Mouse (Mus musculus) kidney, embryonic 16.5 days (tissue): Measurements from ENCODE around the gene Uhmk1. TPM values are rescaled to one million over a fixed set of nuclear protein-coding genes. Genes with fewer than 3 reads are reported as not detected.

ENCODE experiments used
- ATAC-seq: fragments of 200-750 bp; cut with Nextera tagmentation; 2 replicates; pipeline ENCODE4 v1.8.0; 2017; ENCODE audit warnings: moderate TSS enrichment; ENCODE audit not compliant: low FRiP score, low TSS enrichment
- H3K27ac ChIP-seq: fragments of 300-500 bp; sonication (generic); 2 replicates; pipeline ENCODE4 v1.5.1; 2014; ENCODE audit warnings: low read length
- H3K27me3 ChIP-seq: fragments of 300-500 bp; sonication (generic); 2 replicates; pipeline ENCODE4 v1.6.1; 2014; ENCODE audit warnings: low read length, control low read depth, mixed read lengths; ENCODE audit not compliant: insufficient read depth
- H3K36me3 ChIP-seq: fragments of 300-500 bp; sonication (generic); 2 replicates; pipeline ENCODE4 v1.6.1; 2014; ENCODE audit warnings: low read length, control low read depth, mixed read lengths; ENCODE audit not compliant: insufficient read depth
- H3K4me1 ChIP-seq: fragments of 300-500 bp; sonication (generic); 2 replicates; pipeline ENCODE4 v1.6.1; 2014; ENCODE audit warnings: low read length, control low read depth, mixed read lengths; ENCODE audit not compliant: insufficient read depth
- H3K4me2 ChIP-seq: fragments of 300-500 bp; sonication (generic); replicated peaks from 2 replicates; pipeline ENCODE4 v1.6.1; 2014; ENCODE audit warnings: low read depth, low read length
- H3K4me3 ChIP-seq: fragments of 300-500 bp; sonication (generic); 2 replicates; pipeline ENCODE4 v1.5.1; 2014; ENCODE audit warnings: mild to moderate bottlenecking, low read length
- H3K9ac ChIP-seq: fragments of 300-500 bp; sonication (generic); replicated peaks from 2 replicates; pipeline ENCODE4 v1.6.1; 2014; ENCODE audit warnings: low read length
- H3K9me3 ChIP-seq: fragments of 300-500 bp; sonication (generic); 2 replicates; pipeline ENCODE4 v1.6.1; 2016; ENCODE audit warnings: low read length, control low read depth
- WGBS: fragments of 180-500 bp; shearing (Covaris S2); extraction: QIAGEN DNeasy Blood & Tissue Kit; methylation state at CpG from one replicate; pipeline ENCODE4 v1.1.7; 2014; 5-methylcytosine and 5-hydroxymethylcytosine counted together
- polyA plus RNA-seq: library from polyadenylated mRNA; unstranded; fragments of >200 nt; fragmentation: Nextera tagmentation; extraction: Ambion mirVana; gene quantifications from 2 replicates; pipeline ENCODE4 v1.2.1, GENCODE M21; 2015

Gene Uhmk1
- polyA plus RNA-seq, 1 experiment from 2014 or later, result 7.8 TPM

DNA sequence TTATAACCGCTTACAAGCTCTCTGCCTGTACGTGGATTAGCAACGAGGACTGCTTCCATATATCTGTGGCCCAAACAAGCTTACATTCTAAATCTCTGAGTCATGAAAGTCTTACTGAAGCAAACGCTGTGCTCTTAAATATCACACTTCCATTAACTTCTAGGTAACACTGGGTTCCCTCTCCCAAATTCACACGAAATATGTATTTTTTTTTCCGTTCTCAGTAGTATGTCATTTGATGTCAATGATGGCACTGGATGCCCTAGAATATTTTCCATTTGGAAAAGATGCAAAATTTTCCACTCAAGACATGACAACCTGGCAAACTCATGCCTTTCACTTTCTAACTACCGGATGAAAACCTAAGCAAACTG is 827 bp downstream of the Uhmk1 start:
- Histone ChIP-seq H3K27ac (no peak overlapping the region; the same call in 1 of the 2 replicates), H3K9ac (peak overlapping the region; percentile 97), H3K4me2 (peak overlapping the region; percentile 81), H3K4me3 (peak overlapping the region; percentile 88), H3K36me3 (peaks cover 12% of the 10 kb centered on the region), H3K9me3 (no peaks in the 10 kb centered on the region), H3K4me1 (peaks cover 11% of the 10 kb centered on the region), H3K27me3 (no peaks in the 10 kb centered on the region)
- WGBS, result 37% methylated on average over 7 of the region's 7 CpGs
- ATAC-seq, result no peak

- WGBS, result 79% methylated on average over 10 of the region's 10 CpGs
- no peak overlapping the region for H3K4me3 ChIP-seq
- peaks cover 11% of the 10 kb centered on the region for H3K4me1 ChIP-seq
- H3K27ac ChIP-seq, result no peak overlapping the region
- no peak overlapping the region; the same call in 1 of the 2 replicates for H3K4me2 ChIP-seq
- H3K36me3 ChIP-seq, result peaks cover 20% of the 10 kb centered on the region
- no peak for ATAC-seq
- H3K9me3 ChIP-seq, result no peaks in the 10 kb centered on the region
- H3K27me3 ChIP-seq, result no peaks in the 10 kb centered on the region
- H3K9ac ChIP-seq, result no peak overlapping the region
Observed at GRCm38 (mm10) chr1:170213181-170213879, 1.9 kb downstream of the Uhmk1 start.

DNA sequence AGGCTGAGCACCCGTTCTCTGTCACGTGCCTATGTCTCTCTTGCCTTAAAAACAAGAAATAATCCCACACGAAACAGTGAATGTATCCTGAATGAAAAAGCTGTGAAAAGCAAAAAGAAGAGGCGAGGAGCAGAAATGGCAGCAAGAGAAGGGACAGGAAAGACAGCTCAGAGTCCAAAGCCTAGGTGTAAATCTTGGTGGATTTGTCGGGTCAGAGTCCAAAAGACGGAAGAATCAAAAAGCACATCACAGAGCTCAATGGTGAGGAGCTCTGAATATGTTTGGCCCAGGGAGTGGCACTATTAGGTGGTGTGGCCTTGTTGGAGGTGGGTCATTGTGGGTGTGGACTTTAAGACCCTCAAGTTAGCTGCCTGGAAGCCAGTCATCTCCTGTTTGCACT is 8.8 kb downstream of the Uhmk1 start:
- Histone ChIP-seq H3K36me3 (peaks cover 48% of the 10 kb centered on the region), H3K27me3 (no peaks in the 10 kb centered on the region), H3K9me3 (peaks cover 4% of the 10 kb centered on the region), H3K27ac (no peak overlapping the region), H3K4me1 (no peaks in the 10 kb centered on the region), H3K4me3 (no peak overlapping the region), H3K4me2 (no peak overlapping the region), H3K9ac (no peak overlapping the region)
- WGBS, result 91% methylated on average over 6 of the region's 6 CpGs
- ATAC-seq, result no peak

DNA sequence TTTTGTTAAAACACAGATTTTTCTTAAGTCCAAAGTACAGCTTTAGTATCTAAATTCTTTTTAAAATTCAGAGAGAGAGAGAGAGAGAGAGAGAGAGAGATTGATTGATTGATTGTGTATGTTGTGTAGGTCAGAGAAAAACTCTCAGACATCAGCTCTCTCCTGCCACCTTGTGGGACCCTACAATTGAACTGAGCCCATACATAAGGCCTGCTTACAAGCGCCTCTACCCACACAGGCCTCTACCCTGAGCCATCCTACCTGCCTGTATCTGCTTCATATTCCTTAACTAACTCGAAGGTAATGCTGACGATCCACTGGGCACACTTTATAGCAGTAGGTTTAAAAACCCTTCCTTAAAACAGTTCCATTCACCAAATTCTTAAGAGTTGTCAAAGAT is 14.8 kb downstream of the Uhmk1 start:
- Histone ChIP-seq H3K27ac (no peak overlapping the region), H3K36me3 (peaks cover 52% of the 10 kb centered on the region), H3K9ac (no peak overlapping the region), H3K27me3 (no peaks in the 10 kb centered on the region), H3K4me1 (no peaks in the 10 kb centered on the region), H3K4me3 (no peak overlapping the region), H3K9me3 (no peaks in the 10 kb centered on the region), H3K4me2 (no peak overlapping the region)
- WGBS, result 78% methylated on average over 3 of the region's 3 CpGs
- ATAC-seq, result 0 out of 2 replicates have a peak, but pooled peaks have one; percentile 31

GRCm38 (mm10) chr1:170196211-170196610 is 19.0 kb downstream of the Uhmk1 start:
- Histone ChIP-seq H3K4me1 (no peaks in the 10 kb centered on the region), H3K9ac (no peak overlapping the region), H3K36me3 (peaks cover 65% of the 10 kb centered on the region), H3K27ac (no peak overlapping the region), H3K4me3 (no peak overlapping the region), H3K27me3 (no peaks in the 10 kb centered on the region), H3K4me2 (no peak overlapping the region), H3K9me3 (no peaks in the 10 kb centered on the region)
- ATAC-seq, result no peak
- 94% methylated on average over 8 of the region's 8 CpGs for WGBS

DNA sequence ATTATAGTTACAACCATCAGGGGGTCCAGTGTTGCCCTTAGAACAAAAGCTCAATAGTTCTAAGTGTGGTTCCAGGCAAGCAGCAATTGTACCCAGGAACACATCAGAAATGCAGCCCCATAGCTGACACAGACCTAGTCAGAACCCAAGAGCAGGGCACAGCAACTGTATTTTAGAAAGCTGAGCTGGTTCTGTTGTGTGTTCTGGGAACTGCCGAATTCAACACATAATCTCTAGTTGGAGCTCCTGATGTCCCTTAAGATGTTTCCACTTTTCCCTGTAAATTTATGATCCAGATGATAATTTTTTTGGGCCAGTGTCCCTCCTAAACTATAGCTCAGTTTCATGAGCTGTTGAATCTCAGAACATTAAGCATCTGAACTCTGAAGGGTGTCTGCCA is 23.3 kb downstream of the Uhmk1 start:
- H3K27me3 ChIP-seq, result no peaks in the 10 kb centered on the region
- H3K27ac ChIP-seq, result no peak overlapping the region
- H3K4me2 ChIP-seq, result no peak overlapping the region
- no peak for ATAC-seq
- no peak overlapping the region for H3K9ac ChIP-seq
- no peak overlapping the region for H3K4me3 ChIP-seq
- H3K9me3 ChIP-seq, result no peaks in the 10 kb centered on the region
- H3K4me1 ChIP-seq, result peaks cover 7% of the 10 kb centered on the region; the same call in 1 of the 2 replicates
- peaks cover 33% of the 10 kb centered on the region for H3K36me3 ChIP-seq
- 97% methylated on average over 1 of the region's 1 CpGs for WGBS

DNA sequence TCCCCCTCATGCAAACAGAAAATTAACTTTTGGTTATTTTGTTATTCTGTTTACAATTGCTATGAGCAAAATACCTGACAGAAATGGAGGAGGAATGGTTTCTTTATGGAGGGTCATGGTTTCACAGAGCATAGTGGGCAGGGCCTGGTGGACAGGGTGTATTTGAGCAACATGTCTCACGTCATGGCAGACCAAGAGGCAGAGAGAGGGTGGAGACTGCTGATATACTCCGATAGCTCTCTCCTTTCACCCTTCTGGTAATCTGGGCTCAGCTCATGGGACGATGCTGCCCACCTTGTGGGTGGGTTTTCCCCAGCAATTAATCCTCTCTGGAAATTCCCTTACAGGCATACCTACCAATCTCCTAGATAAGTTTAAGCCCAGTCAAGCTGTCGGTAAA is 25.0 kb downstream of the Uhmk1 start:
- no peak overlapping the region for H3K27ac ChIP-seq
- no peak overlapping the region for H3K9ac ChIP-seq
- H3K9me3 ChIP-seq, result peaks cover 3% of the 10 kb centered on the region; the same call in 1 of the 2 replicates
- no peak for ATAC-seq
- 69% methylated on average over 4 of the region's 4 CpGs for WGBS
- H3K4me3 ChIP-seq, result no peak overlapping the region
- peaks cover 7% of the 10 kb centered on the region; the same call in 1 of the 2 replicates for H3K4me1 ChIP-seq
- H3K36me3 ChIP-seq, result peaks cover 21% of the 10 kb centered on the region
- H3K4me2 ChIP-seq, result no peak overlapping the region
- H3K27me3 ChIP-seq, result no peaks in the 10 kb centered on the region

DNA sequence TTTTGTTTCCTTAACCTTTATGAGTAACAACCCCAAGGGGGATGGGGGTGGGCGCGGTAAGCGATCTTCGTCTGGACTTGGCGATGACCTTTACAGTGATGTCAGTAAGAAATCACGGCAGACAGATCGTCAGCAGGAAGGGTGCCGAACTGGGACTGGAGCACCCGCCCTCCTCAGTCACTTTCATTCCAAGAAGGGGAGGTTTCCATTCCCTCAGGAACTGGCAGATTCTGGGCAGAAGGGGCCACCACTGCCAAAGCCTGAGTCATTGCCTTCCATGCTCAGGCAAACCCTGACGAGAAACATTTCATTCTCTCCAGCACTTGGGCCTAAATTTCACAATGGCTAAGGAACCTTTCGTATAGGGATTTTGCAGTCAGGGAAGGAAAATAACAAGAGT is 26.6 kb downstream of the Uhmk1 start:
- Histone ChIP-seq H3K4me3 (no peak overlapping the region), H3K9ac (no peak overlapping the region), H3K4me1 (peaks cover 7% of the 10 kb centered on the region; the same call in 1 of the 2 replicates), H3K27ac (no peak overlapping the region), H3K9me3 (peaks cover 3% of the 10 kb centered on the region; the same call in 1 of the 2 replicates), H3K27me3 (no peaks in the 10 kb centered on the region), H3K4me2 (no peak overlapping the region), H3K36me3 (peaks cover 10% of the 10 kb centered on the region)
- ATAC-seq, result no peak
- 44% methylated on average over 11 of the region's 11 CpGs for WGBS

DNA sequence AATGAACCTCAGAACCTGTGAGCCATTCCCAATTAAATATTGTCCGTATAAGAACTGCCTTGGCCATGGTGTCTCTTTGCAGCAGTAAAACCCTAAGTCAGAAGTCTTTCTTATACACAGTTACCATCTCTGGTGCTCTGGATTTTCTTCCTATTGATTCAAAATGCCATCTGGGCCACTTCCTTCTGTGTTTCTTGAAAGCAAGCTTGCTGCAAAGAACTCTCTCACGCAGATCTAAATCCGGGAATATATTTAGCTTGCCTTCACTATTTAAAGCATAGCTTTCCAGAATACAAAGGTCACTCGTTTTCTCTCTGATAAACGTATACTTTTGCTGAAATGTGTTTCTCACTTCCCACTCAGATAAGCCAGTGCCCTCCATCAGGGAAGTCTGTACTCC is 28.7 kb downstream of the Uhmk1 start:
- Histone ChIP-seq H3K36me3 (no peaks in the 10 kb centered on the region), H3K9ac (no peak overlapping the region), H3K9me3 (peaks cover 3% of the 10 kb centered on the region; the same call in 1 of the 2 replicates), H3K4me2 (no peak overlapping the region), H3K27me3 (no peaks in the 10 kb centered on the region), H3K4me3 (no peak overlapping the region), H3K27ac (no peak overlapping the region), H3K4me1 (peaks cover 7% of the 10 kb centered on the region; the same call in 1 of the 2 replicates)
- WGBS, result 87% methylated on average over 5 of the region's 5 CpGs
- no peak for ATAC-seq

DNA sequence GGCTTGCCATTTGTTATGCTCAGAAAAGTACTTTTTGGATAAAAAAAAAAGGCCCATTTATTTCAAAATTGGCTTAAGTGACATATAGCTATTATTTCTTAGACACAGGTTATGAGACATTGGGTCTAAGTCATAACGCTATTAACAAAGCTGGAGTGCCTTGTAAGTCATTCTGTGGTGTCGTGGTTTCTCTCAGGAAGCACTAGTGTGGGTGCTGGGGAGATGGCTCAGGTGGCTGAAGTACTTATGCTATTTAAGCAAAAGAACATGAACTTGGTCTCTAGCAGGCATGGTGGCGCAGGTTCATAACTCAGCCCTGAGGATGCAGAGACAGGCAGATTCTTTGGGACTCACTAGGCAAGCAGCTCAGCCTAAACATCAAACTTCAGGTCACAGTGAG is 30.1 kb downstream of the Uhmk1 start:
- no peak overlapping the region for H3K9ac ChIP-seq
- WGBS, result 87% methylated on average over 3 of the region's 3 CpGs
- no peaks in the 10 kb centered on the region for H3K27me3 ChIP-seq
- H3K4me1 ChIP-seq, result 0 out of 2 replicates have a peak, but pooled peaks cover 4% of the 10 kb centered on the region
- H3K4me2 ChIP-seq, result no peak overlapping the region
- no peak for ATAC-seq
- H3K36me3 ChIP-seq, result no peaks in the 10 kb centered on the region
- H3K4me3 ChIP-seq, result no peak overlapping the region
- H3K9me3 ChIP-seq, result peaks cover 3% of the 10 kb centered on the region; the same call in 1 of the 2 replicates
- H3K27ac ChIP-seq, result no peak overlapping the region
